Mouse (Mus musculus) cerebellum, adult 2 months (tissue): ENCODE data around the gene Napb.

Experiments used
- CTCF ChIP-seq: fragments of 200-500 bp; IDR thresholded peaks from 2 replicates; pipeline ENCODE4 v1.5.1; 2011; ENCODE audit warnings: low read depth, mild to moderate bottlenecking, control low read depth, low read length, moderate library complexity, borderline replicate concordance; ENCODE audit not compliant: insufficient read depth
- POLR2A ChIP-seq: fragments of 200-500 bp; IDR thresholded peaks from 2 replicates; pipeline ENCODE4 v1.6.1; 2011; ENCODE audit warnings: low read length, control low read depth, borderline replicate concordance; ENCODE audit not compliant: insufficient read depth

DNA sequence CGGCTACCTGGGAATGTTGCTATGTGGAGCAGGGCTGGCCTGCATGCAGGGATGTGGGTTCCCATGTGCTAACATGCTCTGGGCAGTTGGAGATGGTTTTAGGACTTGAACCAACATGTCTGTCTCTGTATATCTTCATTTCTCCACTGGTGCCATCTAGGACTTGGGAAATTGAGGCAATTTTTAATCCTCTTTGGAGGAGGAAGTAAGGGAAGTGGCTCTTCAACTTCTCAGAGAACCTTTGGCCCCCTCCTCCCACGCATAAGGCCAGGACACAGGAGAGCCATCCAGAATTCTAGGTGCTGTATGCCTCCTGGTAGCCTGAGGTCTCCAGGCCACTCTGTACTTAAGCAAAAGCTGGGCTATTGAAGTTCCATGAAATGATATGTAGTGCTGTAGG is 47.3 kb downstream of the Napb start:
- no peak for TF ChIP-seq POLR2A
- TF ChIP-seq CTCF = no peak
